Mouse (Mus musculus): ENCODE results near the gene Clpsl2. TPM values are rescaled to one million over a fixed set of nuclear protein-coding genes. Genes with fewer than 3 reads are reported as not detected.

The Clpsl2 gene
- polyA plus RNA-seq, 1 experiment from 2014 or later, result not detected

GRCm38 (mm10) chr17:28601557-28602250, 52.5 kb downstream of the Clpsl2 start:
- peaks cover 95% of the 10 kb centered on the region for H3K36me3 ChIP-seq
- H3K4me3 ChIP-seq, result no peak overlapping the region
- no peaks in the 10 kb centered on the region for H3K4me1 ChIP-seq
- H3K4me2 ChIP-seq (replicated peaks), result no peak overlapping the region
- no peak overlapping the region for H3K27ac ChIP-seq
- no peaks in the 10 kb centered on the region for H3K9me3 ChIP-seq
- no peak overlapping the region for H3K9ac ChIP-seq
- WGBS, result 79% methylated on average over 9 of the region's 9 CpGs
- ATAC-seq (ENCODE audit: low FRiP score, low read depth), result no peak
- no peaks in the 10 kb centered on the region for H3K27me3 ChIP-seq

Small RNA genes within 50 kb of the gene (microRNA-seq; reads per million reads assigned to microRNA genes)
- gene Gm25195 (not detected), gene Mir6969 (not detected)

Other genes starting within 250 kb of the Clpsl2 start
- 36.0 and 37.3 TPM in 2 replicates for gene Fance, start 235.9 kb upstream of the Clpsl2 start, polyA plus RNA-seq (2015; fragmentation: Nextera tagmentation; extraction: Ambion mirVana)
- 580 and 609 TPM in 2 replicates for gene Rpl10a, start 220.9 kb upstream of the Clpsl2 start, polyA plus RNA-seq (2015; fragmentation: Nextera tagmentation; extraction: Ambion mirVana)
- gene Tead3, start 198.6 kb upstream of the Clpsl2 start, polyA plus RNA-seq (2015; fragmentation: Nextera tagmentation; extraction: Ambion mirVana), result 14.9 and 15.4 TPM in 2 replicates
- 7.1 and 7.5 TPM in 2 replicates for gene Tulp1, start 184.2 kb upstream of the Clpsl2 start, polyA plus RNA-seq (2015; fragmentation: Nextera tagmentation; extraction: Ambion mirVana)
- 26.2 and 27.3 TPM in 2 replicates for gene Fkbp5, start 31.9 kb upstream of the Clpsl2 start, polyA plus RNA-seq (2015; fragmentation: Nextera tagmentation; extraction: Ambion mirVana)
- gene Armc12, start 18.6 kb upstream of the Clpsl2 start, polyA plus RNA-seq (2015; fragmentation: Nextera tagmentation; extraction: Ambion mirVana), result not detected in 2 replicates
- gene Clps, start 11.4 kb downstream of the Clpsl2 start, polyA plus RNA-seq (2015; fragmentation: Nextera tagmentation; extraction: Ambion mirVana), result 0.60 and 0.91 TPM in 2 replicates
- gene Lhfpl5, start 26.2 kb downstream of the Clpsl2 start, polyA plus RNA-seq (2015; fragmentation: Nextera tagmentation; extraction: Ambion mirVana), result 0.46 and 0.56 TPM in 2 replicates
- gene Srpk1, start 73.3 kb downstream of the Clpsl2 start, polyA plus RNA-seq (2015; fragmentation: Nextera tagmentation; extraction: Ambion mirVana), result 93.3 and 97.9 TPM in 2 replicates
- 0.98 and 1.2 TPM in 2 replicates for gene Slc26a8, start 140.8 kb downstream of the Clpsl2 start, polyA plus RNA-seq (2015; fragmentation: Nextera tagmentation; extraction: Ambion mirVana)
- 37.1 and 37.8 TPM in 2 replicates for gene Mapk14, start 141.9 kb downstream of the Clpsl2 start, polyA plus RNA-seq (2015; fragmentation: Nextera tagmentation; extraction: Ambion mirVana)
- 3.2 and 3.7 TPM in 2 replicates for gene AC170998.1, start 176.7 kb downstream of the Clpsl2 start, polyA plus RNA-seq (2015; fragmentation: Nextera tagmentation; extraction: Ambion mirVana)
- 29.0 and 29.8 TPM in 2 replicates for gene Mapk13, start 219.9 kb downstream of the Clpsl2 start, polyA plus RNA-seq (2015; fragmentation: Nextera tagmentation; extraction: Ambion mirVana)

Measured in limb, embryonic 13.5 days (tissue).